ENCODE assay signal across 8 mouse cellular contexts in the genomic region with DNA sequence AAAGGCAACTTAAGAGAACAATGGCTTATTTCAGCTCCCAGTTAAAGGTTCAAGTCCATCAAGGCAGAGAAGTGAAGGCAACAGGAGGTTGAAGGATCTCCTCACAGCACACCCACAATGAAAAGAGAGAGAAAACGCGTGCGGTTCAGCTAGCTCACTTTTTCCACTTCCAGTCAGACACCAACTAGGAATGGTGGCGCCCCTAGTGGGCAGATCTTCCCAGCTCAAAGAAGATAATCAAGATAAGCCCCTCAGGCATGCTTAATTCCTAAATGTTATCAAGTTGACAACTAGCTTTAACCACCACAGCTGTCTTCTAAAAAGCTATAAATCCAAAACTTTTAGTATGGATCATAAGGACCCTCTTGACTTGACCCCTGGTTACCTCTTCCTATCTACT. TPM values are rescaled to one million over a fixed set of nuclear protein-coding genes. Genes with fewer than 3 reads are reported as not detected.
DNase-seq lines count a peak whose midpoint lies in the region; ATAC-seq lines count a peak whose summit lies in the region.

No protein-coding gene starts in this region.

- H3K9ac ChIP-seq in lung, embryonic 15.5 days = no peak overlapping the region

- 8% methylated on average over 4 of the region's 4 CpGs for WGBS in lung, embryonic 15.5 days

- H3K4me3 ChIP-seq in lung, embryonic 15.5 days = peak overlapping the region; percentile 76; the same call in 1 of the 2 replicates

- H3K27me3 ChIP-seq in lung, embryonic 15.5 days = 0 out of 2 replicates have a peak, but pooled peaks cover 5% of the 10 kb centered on the region

- ATAC-seq in lung, embryonic 15.5 days (ENCODE audit: borderline replicate concordance, extremely low read depth, low FRiP score, low TSS enrichment) = no peak

- no peaks in the 10 kb centered on the region for H3K9me3 ChIP-seq in lung, embryonic 15.5 days

- peak overlapping the region; percentile 93 for H3K4me2 ChIP-seq in lung, embryonic 15.5 days

- peaks cover under 1% of the 10 kb centered on the region; the same call in 1 of the 2 replicates for H3K36me3 ChIP-seq in lung, embryonic 15.5 days

- DNase-seq in cerebellum, adult 11 months = peak; percentile 31
- no peak for DNase-seq in cerebellum, adult 9-11 months
- DNase-seq in A20 (ENCODE audit: low read depth, low spot score) = peak; percentile 85
- peak; percentile 28 to 34 for DNase-seq in adrenal gland, postnatal 4 days (ENCODE audit: low spot score in 2 of 2)
- peak; percentile 38 for DNase-seq in forelimb bud, embryonic 11.5 days (ENCODE audit: low read depth, low spot score)
- peak; percentile 69 for DNase-seq in kidney, adult 18-20 months
- peak; percentile 73 for DNase-seq in right cerebral cortex, postnatal 4 days

- no peak overlapping the region for H3K27ac ChIP-seq in lung, embryonic 15.5 days

- peaks cover 15% of the 10 kb centered on the region for H3K4me1 ChIP-seq in lung, embryonic 15.5 days

RNA-seq across cellular contexts. Expression of gene Pxmp2, which starts 1.4 kb away (rescaled TPM):
- 10 to 100 TPM; 12.9 to 16.3 TPM for total RNA-seq in adrenal gland, postnatal 4 days (2021)
- 11.3 and 12.8 TPM in 2 replicates for polyA plus RNA-seq in lung, embryonic 15.5 days (2015; fragmentation: Nextera tagmentation; extraction: Ambion mirVana)

RNA-seq across cellular contexts. Expression of gene Pole, which starts 1.6 kb away (rescaled TPM):
- total RNA-seq in adrenal gland, postnatal 4 days (2021) = 10 to 100 TPM; 18.1 to 22.2 TPM
- polyA plus RNA-seq in lung, embryonic 15.5 days (2015; fragmentation: Nextera tagmentation; extraction: Ambion mirVana) = 35.2 and 36.0 TPM in 2 replicates

RNA-seq across cellular contexts. Expression of gene Pgam5, which starts 14.8 kb away (rescaled TPM):
- 10 to 100 TPM; 48.1 to 49.0 TPM for total RNA-seq in adrenal gland, postnatal 4 days (2021)
- 57.5 and 57.9 TPM in 2 replicates for polyA plus RNA-seq in lung, embryonic 15.5 days (2015; fragmentation: Nextera tagmentation; extraction: Ambion mirVana)

RNA-seq across cellular contexts. Expression of gene Ankle2, which starts 53.7 kb away (rescaled TPM):
- 10 to 100 TPM; 47.2 to 48.3 TPM for total RNA-seq in adrenal gland, postnatal 4 days (2021)
- 26.6 and 29.2 TPM in 2 replicates for polyA plus RNA-seq in lung, embryonic 15.5 days (2015; fragmentation: Nextera tagmentation; extraction: Ambion mirVana)

RNA-seq across cellular contexts. Expression of gene P2rx2, which starts 58.5 kb away (rescaled TPM):
- under 1 TPM; 0.84 to 0.87 TPM for total RNA-seq in adrenal gland, postnatal 4 days (2021)
- 13.9 and 15.1 TPM in 2 replicates for polyA plus RNA-seq in lung, embryonic 15.5 days (2015; fragmentation: Nextera tagmentation; extraction: Ambion mirVana)
